8 mouse cellular contexts compared by ENCODE assay signal in the genomic region with DNA sequence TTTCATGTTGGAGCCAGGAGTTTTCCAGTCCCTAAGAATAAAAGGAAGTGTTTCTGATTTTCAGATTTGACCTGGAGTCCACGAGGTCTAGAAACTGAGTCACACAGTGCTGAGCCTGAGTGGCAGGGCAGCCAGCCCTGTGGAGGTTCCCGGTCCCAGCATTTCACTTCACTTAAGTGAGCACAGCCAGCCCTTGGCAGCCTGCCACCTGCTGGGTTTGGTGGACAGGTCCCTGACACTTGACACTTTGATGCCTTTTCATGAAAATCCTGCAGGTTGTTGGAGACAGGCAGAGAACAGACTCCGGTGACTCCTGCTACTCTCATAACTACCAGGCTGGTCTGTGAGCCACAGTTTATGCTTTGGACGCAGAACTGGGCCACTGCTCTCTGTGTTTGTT. TPM values are rescaled to one million over a fixed set of nuclear protein-coding genes. Genes with fewer than 3 reads are reported as not detected.
DNase-seq lines count a peak whose midpoint lies in the region; ATAC-seq and TF ChIP-seq lines count a peak whose summit lies in the region.

No protein-coding gene starts in this region.

- no peaks in the 10 kb centered on the region for H3K9me3 ChIP-seq in midbrain, embryonic 14.5 days (ENCODE audit: control insufficient read depth, low read length)
- no peaks in the 10 kb centered on the region; the same call in 1 of the 2 replicates for H3K9me3 ChIP-seq in midbrain, embryonic 16.5 days (replicated peaks; ENCODE audit: control insufficient read depth, low read length, poor library complexity, severe bottlenecking)

- H3K4me2 ChIP-seq in midbrain, embryonic 14.5 days (ENCODE audit: low read length), result no peak overlapping the region
- no peak overlapping the region for H3K4me2 ChIP-seq in midbrain, embryonic 16.5 days (ENCODE audit: low read length)

- no peak for TF ChIP-seq POLR2A in kidney, adult 2 months (IDR thresholded peaks at IDR 0.05; ENCODE audit: low read depth, low read length)
- no peak for TF ChIP-seq POLR2A in olfactory bulb, adult 2 months (IDR thresholded peaks at IDR 0.05; ENCODE audit: insufficient read depth, low read depth, low read length)

- no peaks in the 10 kb centered on the region for H3K4me1 ChIP-seq in midbrain, embryonic 14.5 days (ENCODE audit: control insufficient read depth, insufficient read depth, low read length)
- H3K4me1 ChIP-seq in midbrain, embryonic 16.5 days (ENCODE audit: control insufficient read depth, insufficient read depth, low read length), result no peaks in the 10 kb centered on the region
- H3K4me1 ChIP-seq in kidney, adult 2 months (ENCODE audit: control insufficient read depth, insufficient read depth, low read length), result peaks cover 9% of the 10 kb centered on the region
- H3K4me1 ChIP-seq in olfactory bulb, adult 2 months (ENCODE audit: control insufficient read depth, insufficient read depth, low read length), result peaks cover 9% of the 10 kb centered on the region

- no peak overlapping the region for H3K9ac ChIP-seq in midbrain, embryonic 14.5 days (replicated peaks; ENCODE audit: low read length)
- H3K9ac ChIP-seq in midbrain, embryonic 16.5 days (ENCODE audit: low read depth, low read length), result no peak overlapping the region

- H3K27me3 ChIP-seq in midbrain, embryonic 14.5 days (ENCODE audit: control insufficient read depth, insufficient read depth, low read length), result no peaks in the 10 kb centered on the region
- no peaks in the 10 kb centered on the region for H3K27me3 ChIP-seq in midbrain, embryonic 16.5 days (ENCODE audit: control insufficient read depth, insufficient read depth, low read depth, low read length)
- H3K27me3 ChIP-seq in kidney, adult 2 months (replicated peaks; ENCODE audit: control insufficient read depth, insufficient read depth, low read length), result no peaks in the 10 kb centered on the region

- no peak overlapping the region for H3K4me3 ChIP-seq in midbrain, embryonic 14.5 days (replicated peaks; ENCODE audit: low read depth, low read length)
- H3K4me3 ChIP-seq in midbrain, embryonic 16.5 days (ENCODE audit: low read depth, low read length), result no peak overlapping the region
- H3K4me3 ChIP-seq in kidney, adult 2 months (ENCODE audit: insufficient read depth, low read depth, low read length), result no peak overlapping the region
- no peak overlapping the region for H3K4me3 ChIP-seq in olfactory bulb, adult 2 months (ENCODE audit: insufficient read depth, low read depth, low read length)

- H3K36me3 ChIP-seq in midbrain, embryonic 14.5 days (ENCODE audit: control insufficient read depth, insufficient read depth, low read length), result no peaks in the 10 kb centered on the region
- no peaks in the 10 kb centered on the region for H3K36me3 ChIP-seq in midbrain, embryonic 16.5 days (ENCODE audit: control insufficient read depth, insufficient read depth, low read length)
- no peaks in the 10 kb centered on the region for H3K36me3 ChIP-seq in kidney, adult 2 months (ENCODE audit: control insufficient read depth, insufficient read depth, low read length)

- 66% methylated on average over 4 of the region's 4 CpGs for WGBS in midbrain, embryonic 14.5 days
- WGBS in midbrain, embryonic 16.5 days, result 58% methylated on average over 4 of the region's 4 CpGs
- WGBS in kidney, adult 2 months, result 27% methylated on average over 4 of the region's 4 CpGs
- WGBS in olfactory bulb, adult 2 months, result 25% methylated on average over 4 of the region's 4 CpGs

- no peak for TF ChIP-seq CTCF in kidney, adult 2 months (conservative IDR thresholded peaks at IDR 0.05; ENCODE audit: insufficient read depth, insufficient read length, low read depth, low read length)
- TF ChIP-seq CTCF in olfactory bulb, adult 2 months (IDR thresholded peaks at IDR 0.05; ENCODE audit: insufficient read depth, low read depth, low read length), result no peak

- H3K27ac ChIP-seq in midbrain, embryonic 14.5 days (replicated peaks; ENCODE audit: low read depth, low read length), result no peak overlapping the region
- H3K27ac ChIP-seq in midbrain, embryonic 16.5 days (ENCODE audit: low read length), result no peak overlapping the region
- no peak overlapping the region for H3K27ac ChIP-seq in kidney, adult 2 months (ENCODE audit: insufficient read depth, low read depth, low read length)
- H3K27ac ChIP-seq in olfactory bulb, adult 2 months (ENCODE audit: insufficient read depth, low read depth, low read length), result 0 out of 2 replicates have a peak overlapping the region, but pooled peaks have one; percentile 8

- no peak for ATAC-seq in midbrain, embryonic 14.5 days (ENCODE audit: low FRiP score, low TSS enrichment)
- no peak for ATAC-seq in midbrain, embryonic 16.5 days
- no peak for ATAC-seq in activated CD4-positive, CD25-positive, alpha-beta regulatory T cell, adult 4 months

- DNase-seq in adrenal gland, adult (ENCODE audit: inconsistent age in 2 of 2, low spot score in 1 of 2), result peak; percentile 77 to 86
- no peak for DNase-seq in adrenal gland, postnatal 4 days (ENCODE audit: low spot score in 2 of 2)
- peak; percentile 21 for DNase-seq in midbrain, embryonic 14.5 days
- peak; percentile 88 for DNase-seq in kidney, adult 2 months
- DNase-seq in T-cell, adult 2 months (ENCODE audit: low spot score), result no peak

RNA-seq across cellular contexts. Expression of a gene that starts 57.9 kb away (rescaled TPM):
- total RNA-seq in adrenal gland, postnatal 4 days (2021), result 10 to 100 TPM; 59.1 to 60.8 TPM
- polyA plus RNA-seq in midbrain, embryonic 14.5 days (2014; fragmentation: Nextera tagmentation; extraction: Ambion mirVana), result 7.6 and 14.2 TPM in 2 replicates
- polyA plus RNA-seq in midbrain, embryonic 16.5 days (2015; fragmentation: Nextera tagmentation; extraction: Ambion mirVana), result 15.9 and 16.3 TPM in 2 replicates
- polyA plus RNA-seq in kidney, adult 2 months (2012; rRNA removed), result 11.3 and 17.9 TPM in 2 replicates
- polyA plus RNA-seq in olfactory bulb, adult 2 months (2012; ENCODE audit: insufficient read depth, insufficient read length, low replicate concordance, missing spikeins), result not detected in 2 replicates
- polyA plus RNA-seq in activated CD4-positive, CD25-positive, alpha-beta regulatory T cell, adult 4 months (2017; shearing (Covaris generic)), result not detected

Comparison
In these comparisons a context has a peak if more than half of its experiments do, and no peak if none do; other contexts are left out.
1. DNase-seq: peak in adrenal gland, adult (2 of 2), midbrain, embryonic 14.5 days (single experiment) and kidney, adult 2 months (single experiment); none in adrenal gland, postnatal 4 days (0 of 2) and T-cell, adult 2 months (single experiment).